Mouse (Mus musculus) lung, postnatal 36 days (tissue): ENCODE data around the gene AC141477.1.

Source experiments
- DNase-seq: peaks from one replicate; pipeline ENCODE4 v3.0.0; 2022; ENCODE audit warnings: mixed read lengths

AC141477.1 gene

DNA sequence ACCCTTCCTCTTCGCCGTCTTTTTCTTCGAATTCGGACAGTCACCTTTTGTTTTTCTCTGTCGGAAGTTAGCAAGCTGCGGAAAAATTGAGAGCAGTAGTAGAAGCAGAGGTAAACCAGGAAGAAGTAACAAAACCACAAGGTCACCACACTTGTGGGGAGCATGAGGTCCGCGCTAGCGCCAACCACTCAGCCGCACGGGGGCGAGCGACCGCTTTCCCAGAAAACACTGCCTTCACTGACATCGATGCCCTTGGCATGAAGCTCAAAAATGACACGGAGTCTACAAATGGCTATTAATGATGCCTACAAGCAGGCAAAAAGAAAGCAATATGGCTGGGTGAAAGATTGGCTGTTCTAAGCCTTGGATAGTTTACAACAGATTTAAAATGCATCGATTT, at the start of gene AC141477.1:
AC141477.1 (minus strand) TSS at position 164 of the 400 bp plus-strand sequence.
- no peak for DNase-seq

DNA sequence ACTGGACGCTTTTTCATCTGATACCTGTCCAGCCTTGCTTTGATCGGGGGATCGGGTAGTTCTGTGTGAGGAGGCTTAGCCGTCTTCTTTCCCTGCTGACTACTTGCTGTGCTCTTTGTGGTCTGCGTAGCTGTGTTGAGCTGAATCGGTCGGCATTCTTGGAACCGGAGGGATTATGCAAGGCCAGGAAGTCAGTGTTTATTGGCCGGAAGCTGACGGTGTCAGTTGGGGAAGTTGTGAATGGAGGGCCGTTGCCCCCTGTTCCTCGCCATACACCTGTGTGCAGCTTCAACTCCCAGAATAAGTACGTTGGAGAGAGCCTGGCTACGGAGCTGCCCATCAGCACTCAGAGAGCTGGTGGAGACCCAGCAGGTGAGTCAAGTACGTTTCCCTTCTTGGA, 49.0 kb upstream of the AC141477.1 start:
- no peak for DNase-seq

- DNase-seq: no peak
Observed at GRCm38 (mm10) chr10:76488265-76488664, 48.0 kb upstream of the AC141477.1 start.

DNA sequence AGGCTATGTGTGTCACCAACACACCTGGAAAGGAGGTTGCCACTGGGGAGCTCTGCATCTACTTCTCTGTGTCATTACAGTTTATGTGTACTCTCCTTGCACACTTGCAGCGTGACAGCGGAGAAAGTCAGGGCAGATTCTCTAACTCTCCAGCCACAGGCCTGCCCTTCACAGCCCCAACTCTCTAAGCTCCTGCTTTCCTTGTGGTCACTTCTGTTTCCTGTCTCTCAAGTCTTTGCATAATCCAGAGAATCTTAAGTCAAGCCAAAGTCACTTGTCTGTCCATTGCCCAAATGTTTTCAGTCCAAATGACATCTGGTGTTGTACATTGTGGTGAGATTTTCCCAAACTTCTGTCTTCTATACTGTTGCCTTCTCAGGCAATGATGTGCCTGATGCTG, 46.1 kb upstream of the AC141477.1 start:
- DNase-seq: no peak

DNA sequence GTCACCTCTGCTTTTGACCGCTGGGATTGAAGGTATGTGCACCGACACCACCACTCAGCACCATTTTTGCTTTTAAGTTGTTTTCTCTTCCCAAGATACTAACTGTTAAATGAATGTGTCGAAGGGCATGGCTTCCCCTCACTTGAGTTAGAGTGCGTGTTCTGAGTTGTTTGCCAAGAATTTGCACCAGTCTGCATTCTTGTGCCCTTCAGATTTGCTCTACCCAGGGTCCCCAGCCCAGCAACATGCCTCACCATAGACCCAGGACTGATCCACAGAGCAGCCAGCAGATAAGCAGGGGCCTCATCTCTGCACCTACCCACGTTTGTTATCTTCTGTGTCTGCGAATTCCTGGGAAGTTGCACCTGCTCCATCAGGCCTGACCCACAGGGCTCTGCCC, 41.2 kb upstream of the AC141477.1 start:
- no peak for DNase-seq

- DNase-seq: no peak
Observed at GRCm38 (mm10) chr10:76480851-76481250, 40.6 kb upstream of the AC141477.1 start.

GRCm38 (mm10) chr10:76473759-76474158, 33.5 kb upstream of the AC141477.1 start:
- no peak for DNase-seq

- DNase-seq: peak; percentile 87
Observed at GRCm38 (mm10) chr10:76468203-76469162, 28.2 kb upstream of the AC141477.1 start, which contains the start of the genes Mcm3ap and Ybey. TSS of gene Mcm3ap (plus strand) at chr10:76468927. TSS of gene Ybey (minus strand) at chr10:76469114.

DNA sequence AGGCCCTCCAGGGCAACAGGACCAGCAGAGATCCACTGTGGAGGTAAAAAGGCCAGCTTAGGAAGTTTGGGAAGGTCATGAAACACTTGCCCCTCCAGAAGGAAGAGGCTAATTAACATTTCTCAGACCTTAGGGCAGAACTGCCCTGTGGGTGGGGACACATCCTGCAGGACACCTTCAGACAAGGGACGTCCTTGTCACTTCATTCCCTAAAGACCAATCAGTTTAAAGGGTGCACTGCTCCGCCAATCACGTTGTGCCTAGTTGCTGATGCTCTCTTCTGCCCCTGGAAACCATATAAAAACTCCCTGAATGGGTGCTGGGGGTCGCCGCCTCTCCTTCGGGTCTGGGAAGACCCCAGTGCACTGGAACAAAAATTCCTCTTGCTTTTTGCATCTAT, 22.5 kb upstream of the AC141477.1 start:
- no peak for DNase-seq

DNA sequence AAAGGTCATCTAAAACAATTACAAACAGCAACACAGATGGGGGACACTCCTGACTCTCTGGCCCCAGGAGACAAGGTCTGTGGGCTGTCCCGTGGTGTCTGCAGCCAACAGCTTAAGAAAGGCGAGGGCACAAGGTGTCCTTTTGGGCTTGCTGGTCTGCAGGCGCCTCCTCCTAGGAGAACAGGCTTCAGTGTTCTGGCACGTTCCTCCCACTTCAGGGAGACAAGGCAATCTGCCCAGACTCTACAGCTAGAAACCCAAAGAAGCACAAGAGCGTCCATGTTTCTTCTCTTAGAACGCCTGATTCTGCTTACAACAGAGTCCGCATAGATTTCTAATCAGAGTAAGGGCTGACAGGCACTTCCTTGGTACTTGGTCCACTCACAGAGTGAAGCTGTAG, 22.1 kb upstream of the AC141477.1 start:
- DNase-seq: peak; percentile 26

DNA sequence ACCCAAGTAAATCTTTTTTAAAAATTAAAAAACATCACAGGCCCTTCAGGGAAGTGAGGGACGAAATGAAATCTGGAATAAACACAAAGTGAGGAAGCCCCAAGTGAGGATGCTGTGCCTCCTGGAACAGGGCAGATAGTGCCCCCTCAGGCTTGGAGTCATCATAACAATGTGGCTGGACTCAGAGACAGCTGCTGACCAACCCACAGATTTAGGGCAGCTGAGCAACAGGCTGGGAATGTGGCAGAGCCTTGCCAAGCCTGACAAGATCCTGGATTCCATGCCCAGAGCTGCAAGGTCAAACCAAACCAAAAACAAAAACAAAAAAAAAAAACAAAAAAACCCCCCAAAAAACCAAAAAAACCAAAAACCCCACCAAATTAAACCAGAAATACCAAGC, 21.0 kb upstream of the AC141477.1 start:
- no peak for DNase-seq

- peak; percentile 70 for DNase-seq
Observed at GRCm38 (mm10) chr10:76455289-76455688, 15.0 kb upstream of the AC141477.1 start.

- DNase-seq: peak; percentile 73
Observed at GRCm38 (mm10) chr10:76448851-76449250, 8.6 kb upstream of the AC141477.1 start, which contains the start of gene 2610028H24Rik. TSS of gene 2610028H24Rik (plus strand) at chr10:76449081.

- peak; percentile 90 for DNase-seq
Observed at GRCm38 (mm10) chr10:76447406-76448229, 7.4 kb upstream of the AC141477.1 start.

DNA sequence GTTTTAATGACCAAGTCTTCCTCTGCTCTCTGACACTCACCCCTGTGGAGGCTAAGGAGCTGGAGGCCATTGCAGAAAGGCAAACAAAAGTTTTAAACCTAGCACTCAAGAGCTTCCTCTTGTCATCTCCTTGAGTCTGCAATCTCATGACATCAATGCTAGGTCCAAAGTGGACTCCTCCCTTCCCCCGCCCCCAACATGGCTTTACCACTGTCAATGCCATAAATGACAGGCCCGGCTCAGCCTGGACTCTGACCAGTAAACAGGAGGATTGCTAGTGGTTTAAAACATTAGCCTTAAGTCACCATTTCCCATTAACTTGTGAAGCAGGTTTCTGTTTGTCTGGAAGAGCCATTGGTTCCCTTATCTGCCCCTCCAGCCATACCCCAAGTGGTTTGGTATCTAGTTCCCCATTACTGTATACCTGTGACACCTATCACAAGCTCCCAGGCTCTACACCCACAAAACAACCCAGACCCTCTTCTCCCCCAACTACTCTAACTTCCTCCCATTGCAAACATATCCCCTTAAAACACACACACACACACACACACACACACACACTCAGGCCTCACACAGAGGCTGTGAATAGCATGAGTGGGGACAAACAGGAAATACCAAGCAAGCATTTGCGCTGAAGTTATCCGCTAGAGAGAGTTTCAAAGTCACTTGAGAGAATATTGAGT, 5.9 kb upstream of the AC141477.1 start:
- peak; percentile 71 for DNase-seq

- DNase-seq: peak; percentile 98
Observed at GRCm38 (mm10) chr10:76442178-76443088, 2.2 kb upstream of the AC141477.1 start, which contains the start of gene Pcnt. TSS of gene Pcnt (minus strand) at chr10:76442786.

GRCm38 (mm10) chr10:76439107-76439890, 945 bp downstream of the AC141477.1 start:
- peak; percentile 75 for DNase-seq

DNA sequence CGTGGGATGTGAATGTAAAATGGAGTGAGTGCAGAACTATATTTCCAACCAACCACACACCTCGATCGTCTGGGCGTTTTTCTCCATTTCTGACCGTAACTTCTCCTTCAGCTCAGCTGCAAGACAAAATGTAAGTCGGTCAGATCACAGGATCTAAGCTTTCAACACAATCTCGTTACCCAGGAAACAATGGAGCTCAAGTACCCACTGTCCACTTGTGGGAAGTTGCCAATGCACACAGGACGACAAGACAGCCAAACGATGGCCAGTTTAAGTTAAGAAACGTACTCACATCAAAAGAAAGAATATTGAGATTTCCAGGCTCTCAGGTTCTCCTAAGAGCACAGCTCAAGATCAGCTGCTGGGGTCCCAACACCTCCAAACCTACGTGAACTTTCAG, 6.3 kb downstream of the AC141477.1 start:
- peak; percentile 64 for DNase-seq

GRCm38 (mm10) chr10:76425674-76426073, 14.6 kb downstream of the AC141477.1 start:
- peak; percentile 7 for DNase-seq

DNA sequence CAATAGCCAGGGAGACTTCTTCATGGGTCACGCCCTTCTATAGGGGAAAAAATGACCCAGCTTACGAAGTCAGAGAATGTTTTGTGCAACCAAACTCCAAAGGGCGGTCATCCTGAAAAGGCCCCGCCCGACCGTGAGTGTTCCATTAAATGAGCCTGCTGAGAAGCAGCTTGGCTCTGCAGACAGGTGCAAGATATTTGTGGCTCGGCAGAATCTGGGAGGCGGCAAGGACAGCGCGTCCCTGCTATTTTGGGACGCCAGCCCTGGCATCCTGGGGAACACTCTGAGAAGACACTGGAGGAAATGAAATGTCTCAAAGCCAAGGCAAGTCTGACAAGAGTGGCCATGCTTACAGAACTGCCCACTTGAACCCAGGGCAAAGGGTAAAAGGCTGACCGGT, 23.4 kb downstream of the AC141477.1 start:
- DNase-seq: no peak

DNA sequence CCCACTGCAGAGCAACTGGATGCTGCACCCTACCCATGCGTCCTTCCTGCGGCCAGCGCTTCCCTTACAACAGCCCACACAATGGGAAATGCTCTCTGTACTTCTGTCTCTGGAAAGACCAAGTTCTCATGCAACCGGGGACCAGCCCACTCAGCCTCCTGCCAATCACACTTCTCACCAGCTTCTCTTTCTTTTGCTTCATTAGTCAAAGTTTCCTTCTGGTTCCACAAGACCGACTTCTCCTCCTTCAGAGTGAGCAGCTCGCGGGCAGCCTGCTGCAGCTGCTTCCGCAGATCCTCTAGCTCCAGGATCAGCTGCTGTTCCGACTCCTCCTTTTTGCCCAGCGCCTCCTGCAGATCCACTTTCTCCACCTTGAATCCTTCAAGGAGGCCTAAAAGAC, 31.7 kb downstream of the AC141477.1 start:
- DNase-seq: no peak
